Mouse (Mus musculus): ENCODE results near the gene Plpp2.

The Plpp2 gene

GRCm38 (mm10) chr10:79528081-79528480, 5.5 kb downstream of the Plpp2 start:
- in situ Hi-C loops (cut with MboI): no loop called here

- in situ Hi-C loops (cut with MboI): no loop called here
Measured at GRCm38 (mm10) chr10:79527453-79527845, 6.1 kb downstream of the Plpp2 start.

- in situ Hi-C loops (cut with MboI): no loop called here
Measured at GRCm38 (mm10) chr10:79526661-79527452, 6.7 kb downstream of the Plpp2 start.

GRCm38 (mm10) chr10:79525456-79526325, 7.9 kb downstream of the Plpp2 start:
- in situ Hi-C loops (cut with MboI): no loop called here

GRCm38 (mm10) chr10:79524433-79524832, 9.2 kb downstream of the Plpp2 start:
- in situ Hi-C loops (cut with MboI): no loop called here

GRCm38 (mm10) chr10:79506709-79507108, 26.9 kb downstream of the Plpp2 start:
- in situ Hi-C loops (cut with MboI): no loop called here

- in situ Hi-C loops (cut with MboI): no loop called here
Measured at GRCm38 (mm10) chr10:79502830-79503644, 30.6 kb downstream of the Plpp2 start.

GRCm38 (mm10) chr10:79496701-79497288, 36.8 kb downstream of the Plpp2 start:
- in situ Hi-C loops (cut with MboI): no loop called here

- in situ Hi-C loops (cut with MboI): no loop called here
Measured at GRCm38 (mm10) chr10:79495886-79496285, 37.7 kb downstream of the Plpp2 start.
